Mouse (Mus musculus): Measurements from ENCODE around the gene Ets1. TPM values are rescaled to one million over a fixed set of nuclear protein-coding genes. Genes with fewer than 3 reads are reported as not detected.

Ets1 gene
- polyA plus RNA-seq, 1 experiment from 2014 or later = 18.1 TPM

- no peak for ATAC-seq
- WGBS (ENCODE audit: insufficient replicate concordance) = 93% methylated on average over 3 of the region's 3 CpGs
- H3K27ac ChIP-seq (ENCODE audit: low read depth) = no peak overlapping the region
- H3K36me3 ChIP-seq (replicated peaks; ENCODE audit: insufficient read depth, low read length) = no peaks in the 10 kb centered on the region
- no peak for DNase-seq
- no peaks in the 10 kb centered on the region for H3K27me3 ChIP-seq (ENCODE audit: insufficient read depth, low read length)
- H3K4me2 ChIP-seq (ENCODE audit: low read depth, low read length) = no peak overlapping the region
- TF ChIP-seq CTCF (IDR thresholded peaks at IDR 0.05; ENCODE audit: low read depth) (no peak), EP300 (IDR thresholded peaks at IDR 0.05; ENCODE audit: low read depth) (no peak)
- no peaks in the 10 kb centered on the region for H3K4me1 ChIP-seq (ENCODE audit: insufficient read depth)
- H3K9me3 ChIP-seq (ENCODE audit: low read length) = no peaks in the 10 kb centered on the region
- no peak overlapping the region for H3K9ac ChIP-seq (replicated peaks)
- no peak overlapping the region for H3K4me3 ChIP-seq (ENCODE audit: low read depth, low read length)
These were observed 129.1 kb downstream of the Ets1 start for GRCm38 (mm10) chr9:32765123-32765522.

DNA sequence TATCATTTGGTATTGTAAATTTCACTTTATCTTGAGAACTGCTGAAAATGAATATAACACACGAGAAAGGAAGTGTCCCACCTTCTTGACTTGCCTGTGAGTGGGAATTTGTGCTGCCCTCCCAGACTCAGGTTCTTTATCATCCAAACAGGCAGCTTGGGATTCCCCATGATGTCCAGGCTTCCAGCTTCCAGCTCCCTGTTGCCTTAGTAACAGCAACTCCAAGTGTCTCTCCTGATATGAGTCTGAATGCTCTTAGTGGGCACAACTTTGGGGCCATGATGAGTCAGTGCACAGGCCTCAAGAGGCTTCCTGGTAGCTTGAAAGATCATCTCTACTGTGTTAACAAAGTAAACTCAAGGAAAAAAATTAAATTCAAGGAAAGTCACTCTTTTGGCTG, 142.8 kb downstream of the Ets1 start:
- DNase-seq (no peak), ATAC-seq (no peak)
- Histone ChIP-seq H3K4me3 (ENCODE audit: low read depth, low read length) (no peak overlapping the region), H3K36me3 (replicated peaks; ENCODE audit: insufficient read depth, low read length) (no peaks in the 10 kb centered on the region), H3K4me2 (ENCODE audit: low read depth, low read length) (no peak overlapping the region), H3K9ac (replicated peaks) (no peak overlapping the region), H3K27me3 (ENCODE audit: insufficient read depth, low read length) (no peaks in the 10 kb centered on the region), H3K4me1 (ENCODE audit: insufficient read depth) (no peaks in the 10 kb centered on the region), H3K9me3 (ENCODE audit: low read length) (no peaks in the 10 kb centered on the region), H3K27ac (ENCODE audit: low read depth) (no peak overlapping the region)
- TF ChIP-seq CTCF (IDR thresholded peaks at IDR 0.05; ENCODE audit: low read depth) (no peak), EP300 (IDR thresholded peaks at IDR 0.05; ENCODE audit: low read depth) (no peak)
- WGBS (ENCODE audit: insufficient replicate concordance) = 52% methylated on average over 1 of the region's 1 CpGs

DNA sequence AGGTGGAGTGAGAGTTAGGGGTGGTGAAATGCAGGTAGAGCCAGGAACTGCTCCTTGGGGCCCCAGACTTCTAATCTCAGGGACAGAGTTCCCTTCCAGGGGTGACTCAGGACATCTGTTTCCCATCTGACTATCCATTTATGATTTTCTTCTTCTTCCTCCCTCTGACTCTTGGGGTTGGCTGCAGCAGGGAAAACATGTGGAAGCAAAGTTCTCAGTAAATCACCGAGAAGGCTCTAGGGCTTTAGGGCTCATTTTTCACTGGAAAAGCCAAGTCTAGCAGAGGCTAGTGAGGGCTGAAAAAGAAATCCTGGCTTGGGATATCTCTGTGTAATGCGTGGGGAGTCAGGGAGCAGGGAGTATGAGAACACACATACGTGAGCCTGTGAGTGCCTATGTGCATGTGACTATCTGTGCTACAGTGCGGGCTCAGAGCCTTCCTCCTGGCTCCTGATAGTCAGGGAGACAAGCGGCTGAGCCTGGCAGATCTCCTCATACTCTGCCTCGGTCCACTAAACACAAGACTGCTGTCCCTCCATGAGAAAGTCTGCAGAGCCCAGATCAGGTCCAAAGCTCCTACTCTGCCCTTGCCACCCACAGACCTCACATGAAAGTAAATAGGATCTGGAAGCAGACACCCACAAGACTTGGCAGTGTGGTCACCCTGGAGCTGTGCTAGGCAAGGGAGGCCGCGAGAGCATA, 146.5 kb downstream of the Ets1 start:
- Histone ChIP-seq H3K4me2 (ENCODE audit: low read depth, low read length) (no peak overlapping the region), H3K36me3 (replicated peaks; ENCODE audit: insufficient read depth, low read length) (no peaks in the 10 kb centered on the region), H3K4me3 (ENCODE audit: low read depth, low read length) (no peak overlapping the region), H3K9me3 (ENCODE audit: low read length) (no peaks in the 10 kb centered on the region), H3K4me1 (ENCODE audit: insufficient read depth) (no peaks in the 10 kb centered on the region), H3K27ac (ENCODE audit: low read depth) (no peak overlapping the region), H3K9ac (replicated peaks) (no peak overlapping the region), H3K27me3 (ENCODE audit: insufficient read depth, low read length) (no peaks in the 10 kb centered on the region)
- DNase-seq (no peak), ATAC-seq (no peak)
- TF ChIP-seq CTCF (IDR thresholded peaks at IDR 0.05; ENCODE audit: low read depth) = no peak
- TF ChIP-seq EP300 (IDR thresholded peaks at IDR 0.05; ENCODE audit: low read depth) = no peak
- 67% methylated on average over 8 of the region's 8 CpGs for WGBS (ENCODE audit: insufficient replicate concordance)

GRCm38 (mm10) chr9:32787091-32787490, 151.1 kb downstream of the Ets1 start:
- Histone ChIP-seq H3K9ac (replicated peaks) (no peak overlapping the region), H3K27ac (ENCODE audit: low read depth) (no peak overlapping the region), H3K4me1 (ENCODE audit: insufficient read depth) (no peaks in the 10 kb centered on the region), H3K4me2 (ENCODE audit: low read depth, low read length) (no peak overlapping the region), H3K9me3 (ENCODE audit: low read length) (no peaks in the 10 kb centered on the region), H3K4me3 (ENCODE audit: low read depth, low read length) (no peak overlapping the region), H3K36me3 (replicated peaks; ENCODE audit: insufficient read depth, low read length) (no peaks in the 10 kb centered on the region), H3K27me3 (ENCODE audit: insufficient read depth, low read length) (no peaks in the 10 kb centered on the region)
- DNase-seq (no peak), ATAC-seq (no peak)
- no peak for TF ChIP-seq CTCF (IDR thresholded peaks at IDR 0.05; ENCODE audit: low read depth)
- TF ChIP-seq EP300 (IDR thresholded peaks at IDR 0.05; ENCODE audit: low read depth) = no peak
- WGBS (ENCODE audit: insufficient replicate concordance) = 65% methylated on average over 7 of the region's 7 CpGs

DNA sequence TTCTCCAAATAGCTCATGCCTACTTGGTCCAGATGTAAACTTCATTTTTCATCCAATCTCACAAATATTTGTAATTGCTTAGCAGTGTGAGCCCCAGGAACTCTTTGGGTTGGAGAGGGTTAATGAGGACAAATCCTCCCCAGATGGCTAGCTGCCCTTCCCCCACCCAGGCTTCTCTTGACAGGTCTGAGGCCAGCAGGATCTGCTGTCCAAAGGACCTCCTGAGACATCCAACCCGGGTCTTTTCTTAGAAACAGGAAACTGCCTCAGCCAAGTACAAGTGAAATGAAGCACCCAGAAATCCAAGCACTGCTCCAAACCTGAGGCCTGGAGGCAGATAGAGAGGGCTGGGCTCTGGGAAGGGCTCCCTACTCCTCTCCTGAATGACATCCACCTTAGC, 151.6 kb downstream of the Ets1 start:
- H3K4me1 ChIP-seq (ENCODE audit: insufficient read depth) = no peaks in the 10 kb centered on the region
- no peaks in the 10 kb centered on the region for H3K9me3 ChIP-seq (ENCODE audit: low read length)
- no peak for ATAC-seq
- H3K36me3 ChIP-seq (replicated peaks; ENCODE audit: insufficient read depth, low read length) = no peaks in the 10 kb centered on the region
- H3K27me3 ChIP-seq (ENCODE audit: insufficient read depth, low read length) = no peaks in the 10 kb centered on the region
- no peak overlapping the region for H3K9ac ChIP-seq (replicated peaks)
- no peak for DNase-seq
- TF ChIP-seq EP300 (IDR thresholded peaks at IDR 0.05; ENCODE audit: low read depth) (no peak), CTCF (IDR thresholded peaks at IDR 0.05; ENCODE audit: low read depth) (no peak)
- H3K27ac ChIP-seq (ENCODE audit: low read depth) = no peak overlapping the region
- H3K4me2 ChIP-seq (ENCODE audit: low read depth, low read length) = no peak overlapping the region
- 20% methylated on average over 1 of the region's 1 CpGs for WGBS (ENCODE audit: insufficient replicate concordance)
- H3K4me3 ChIP-seq (ENCODE audit: low read depth, low read length) = no peak overlapping the region

DNA sequence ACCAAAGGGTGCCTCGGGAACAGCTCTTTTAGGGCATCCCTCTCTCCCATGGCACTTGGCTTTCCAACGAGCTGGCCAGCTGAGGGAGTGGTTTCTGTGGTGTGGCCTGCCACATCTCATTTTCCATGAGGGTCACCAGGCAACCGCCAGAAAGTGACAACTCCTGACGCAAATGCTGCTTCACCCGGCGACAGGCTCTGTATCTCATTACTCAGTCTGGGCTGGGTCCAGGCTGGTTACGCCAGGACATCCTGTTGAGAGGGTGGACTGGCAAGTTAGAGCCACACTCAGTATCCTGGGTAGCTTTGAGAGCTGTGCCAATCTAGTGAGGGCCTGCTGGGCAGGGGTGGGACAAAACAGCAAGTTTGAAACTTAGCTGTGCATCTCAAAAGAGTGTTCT, 153.3 kb downstream of the Ets1 start:
- no peaks in the 10 kb centered on the region for H3K4me1 ChIP-seq (ENCODE audit: insufficient read depth)
- TF ChIP-seq EP300 (IDR thresholded peaks at IDR 0.05; ENCODE audit: low read depth) (no peak), CTCF (IDR thresholded peaks at IDR 0.05; ENCODE audit: low read depth) (no peak)
- 63% methylated on average over 7 of the region's 7 CpGs for WGBS (ENCODE audit: insufficient replicate concordance)
- no peak overlapping the region for H3K9ac ChIP-seq (replicated peaks)
- no peaks in the 10 kb centered on the region for H3K36me3 ChIP-seq (replicated peaks; ENCODE audit: insufficient read depth, low read length)
- H3K27ac ChIP-seq (ENCODE audit: low read depth) = no peak overlapping the region
- H3K27me3 ChIP-seq (ENCODE audit: insufficient read depth, low read length) = no peaks in the 10 kb centered on the region
- H3K4me3 ChIP-seq (ENCODE audit: low read depth, low read length) = no peak overlapping the region
- no peaks in the 10 kb centered on the region for H3K9me3 ChIP-seq (ENCODE audit: low read length)
- DNase-seq (no peak), ATAC-seq (no peak)
- H3K4me2 ChIP-seq (ENCODE audit: low read depth, low read length) = no peak overlapping the region
